Mouse (Mus musculus) midbrain, embryonic 14.5 days (tissue): Measurements from ENCODE around the gene Rpl12. TPM values are rescaled to one million over a fixed set of nuclear protein-coding genes. Genes with fewer than 3 reads are reported as not detected.

ENCODE experiments used
- ATAC-seq: fragments of 200-750 bp; cut with Nextera tagmentation; 2 replicates; pipeline ENCODE4 v1.8.0; 2017; ENCODE audit warnings: moderate number of reproducible peaks, moderate library complexity; ENCODE audit not compliant: low FRiP score, low TSS enrichment
- DNase-seq: peaks from one replicate; pipeline ENCODE4 v3.0.0-alpha.2; 2015
- H3K27ac ChIP-seq: fragments of 300-500 bp; sonication (generic); replicated peaks from 2 replicates; pipeline ENCODE4 v1.5.1; 2014; ENCODE audit warnings: mild to moderate bottlenecking, low read depth, low read length, moderate library complexity
- H3K27me3 ChIP-seq: fragments of 300-500 bp; sonication (generic); 2 replicates; pipeline ENCODE4 v1.6.1; 2014; ENCODE audit warnings: low read length, control low read depth, mixed read lengths; ENCODE audit not compliant: control insufficient read depth, insufficient read depth
- H3K36me3 ChIP-seq: fragments of 300-500 bp; sonication (generic); 2 replicates; pipeline ENCODE4 v1.6.1; 2014; ENCODE audit warnings: low read length, control low read depth; ENCODE audit not compliant: control insufficient read depth, insufficient read depth
- H3K4me1 ChIP-seq: fragments of 300-500 bp; sonication (generic); 2 replicates; pipeline ENCODE4 v1.6.1; 2014; ENCODE audit warnings: mild to moderate bottlenecking, antibody characterized with exemption, low read length, control low read depth; ENCODE audit not compliant: control insufficient read depth, insufficient read depth
- H3K4me2 ChIP-seq: fragments of 300-500 bp; sonication (generic); 2 replicates; pipeline ENCODE4 v1.6.1; 2014; ENCODE audit warnings: mild to moderate bottlenecking, low read length, moderate library complexity
- H3K4me3 ChIP-seq: fragments of 300-500 bp; sonication (generic); replicated peaks from 2 replicates; pipeline ENCODE4 v1.5.1; 2014; ENCODE audit warnings: low read depth, low read length
- H3K9ac ChIP-seq: fragments of 300-500 bp; sonication (generic); replicated peaks from 2 replicates; pipeline ENCODE4 v1.6.1; 2014; ENCODE audit warnings: mild to moderate bottlenecking, low read length, moderate library complexity
- H3K9me3 ChIP-seq: fragments of 300-500 bp; sonication (generic); 2 replicates; pipeline ENCODE4 v1.6.1; 2016; ENCODE audit warnings: low read length, control low read depth, mixed read lengths; ENCODE audit not compliant: control insufficient read depth
- WGBS: fragments of 180-500 bp; shearing (Covaris S2); extraction: QIAGEN DNeasy Blood & Tissue Kit; methylation state at CpG from one replicate; pipeline ENCODE4 v1.1.7; 2014; 5-methylcytosine and 5-hydroxymethylcytosine counted together
- polyA plus RNA-seq: library from polyadenylated mRNA; unstranded; fragments of >200 nt; fragmentation: Nextera tagmentation; extraction: Ambion mirVana; gene quantifications from 2 replicates; pipeline ENCODE4 v1.2.1, GENCODE M21; 2014

The Rpl12 gene
- polyA plus RNA-seq, 1 experiment from 2014 or later: 105 TPM

GRCm38 (mm10) chr2:32981281-32981680, 19.9 kb downstream of the Rpl12 start:
- H3K27ac ChIP-seq: peak overlapping the region; percentile 70
- peaks cover 5% of the 10 kb centered on the region; the same call in 1 of the 2 replicates for H3K36me3 ChIP-seq
- H3K4me3 ChIP-seq: peak overlapping the region; percentile 80
- peak; percentile 41 for DNase-seq
- peak overlapping the region; percentile 76 for H3K4me2 ChIP-seq
- H3K9ac ChIP-seq: peak overlapping the region; percentile 88
- H3K9me3 ChIP-seq: no peaks in the 10 kb centered on the region
- peak; percentile 31; the same call in 1 of the 2 replicates for ATAC-seq
- H3K27me3 ChIP-seq: no peaks in the 10 kb centered on the region
- 1% methylated on average over 23 of the region's 23 CpGs for WGBS
- H3K4me1 ChIP-seq: peaks cover 19% of the 10 kb centered on the region

- ATAC-seq: peak; percentile 97
- under 1% methylated on average over 50 of the region's 50 CpGs for WGBS
- Histone ChIP-seq H3K4me2 (peak within 1 kb of the TSS; percentile 76), H3K9ac (peak within 1 kb of the TSS; percentile 88), H3K27me3 (no peaks in the 10 kb centered on the region), H3K4me1 (peaks cover 19% of the 10 kb centered on the region), H3K9me3 (no peaks in the 10 kb centered on the region), H3K36me3 (peaks cover under 1% of the 10 kb centered on the region; the same call in 1 of the 2 replicates), H3K27ac (peak within 1 kb of the TSS; percentile 70), H3K4me3 (peak within 1 kb of the TSS; percentile 80)
- peak; percentile 94 for DNase-seq
Measured at GRCm38 (mm10) chr2:32981725-32982271, 20.4 kb downstream of the Rpl12 start, which contains the start of gene Slc2a8. Gene Slc2a8 (minus strand): TSS chr2:32982083.

- Histone ChIP-seq H3K4me1 (peaks cover 19% of the 10 kb centered on the region), H3K9me3 (no peaks in the 10 kb centered on the region), H3K4me3 (peak overlapping the region; percentile 80), H3K4me2 (peak overlapping the region; percentile 76), H3K36me3 (no peaks in the 10 kb centered on the region), H3K27me3 (no peaks in the 10 kb centered on the region), H3K9ac (no peak overlapping the region), H3K27ac (no peak overlapping the region)
- no peak for DNase-seq
- ATAC-seq: no peak
- 8% methylated on average over 4 of the region's 4 CpGs for WGBS
Measured at GRCm38 (mm10) chr2:32982700-32983099, 21.3 kb downstream of the Rpl12 start.

- Histone ChIP-seq H3K4me2 (no peak overlapping the region), H3K27ac (no peak overlapping the region), H3K36me3 (no peaks in the 10 kb centered on the region), H3K9ac (no peak overlapping the region), H3K4me3 (no peak overlapping the region), H3K4me1 (peaks cover 19% of the 10 kb centered on the region), H3K9me3 (no peaks in the 10 kb centered on the region), H3K27me3 (no peaks in the 10 kb centered on the region)
- DNase-seq (no peak), ATAC-seq (no peak)
- WGBS: 49% methylated on average over 6 of the region's 6 CpGs
Measured at GRCm38 (mm10) chr2:32983617-32984016, 22.3 kb downstream of the Rpl12 start.

DNA sequence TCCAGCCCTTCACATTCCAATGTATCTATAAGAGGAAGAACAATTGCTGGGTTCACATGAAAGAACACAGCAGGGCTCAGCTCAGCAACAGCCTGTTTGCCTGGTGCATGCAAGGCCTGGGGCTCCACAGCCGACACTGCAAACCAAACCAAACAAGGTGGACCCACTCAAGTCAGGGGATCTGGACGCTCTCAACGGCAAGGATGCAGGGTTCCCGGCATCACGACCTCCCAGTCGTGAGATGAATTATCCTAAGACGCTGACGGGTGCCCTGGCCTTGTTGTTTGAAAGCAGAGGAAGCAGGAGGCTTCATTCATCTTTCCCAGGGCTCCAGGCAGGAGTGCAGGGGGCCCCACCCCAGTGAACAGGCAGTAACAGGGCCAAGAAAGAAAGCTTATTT, 24.5 kb downstream of the Rpl12 start:
- Histone ChIP-seq H3K27ac (no peak overlapping the region), H3K9ac (no peak overlapping the region), H3K27me3 (no peaks in the 10 kb centered on the region), H3K36me3 (no peaks in the 10 kb centered on the region), H3K9me3 (no peaks in the 10 kb centered on the region), H3K4me3 (no peak overlapping the region), H3K4me1 (peaks cover 14% of the 10 kb centered on the region), H3K4me2 (no peak overlapping the region)
- DNase-seq (no peak), ATAC-seq (no peak)
- WGBS: 67% methylated on average over 8 of the region's 8 CpGs

- WGBS: 86% methylated on average over 3 of the region's 3 CpGs
- ATAC-seq: no peak
Measured at GRCm38 (mm10) chr2:32989376-32989775, 28.0 kb downstream of the Rpl12 start.

GRCm38 (mm10) chr2:32990167-32990832, 28.9 kb downstream of the Rpl12 start:
- Histone ChIP-seq H3K9ac (no peak overlapping the region), H3K9me3 (no peaks in the 10 kb centered on the region), H3K4me2 (no peak overlapping the region), H3K27me3 (no peaks in the 10 kb centered on the region), H3K4me1 (no peaks in the 10 kb centered on the region), H3K4me3 (no peak overlapping the region), H3K27ac (no peak overlapping the region), H3K36me3 (0 out of 2 replicates have a peak, but pooled peaks cover 2% of the 10 kb centered on the region)
- ATAC-seq (no peak), DNase-seq (peak; percentile 59)
- WGBS: 48% methylated on average over 13 of the region's 13 CpGs

More at GRCm38 (mm10) chr2:32989376-32989775, 28.0 kb downstream of the Rpl12 start:
- DNase-seq: no peak
- Histone ChIP-seq H3K9me3 (no peaks in the 10 kb centered on the region), H3K4me2 (no peak overlapping the region), H3K9ac (no peak overlapping the region), H3K4me3 (no peak overlapping the region), H3K36me3 (no peaks in the 10 kb centered on the region), H3K4me1 (no peaks in the 10 kb centered on the region), H3K27me3 (no peaks in the 10 kb centered on the region), H3K27ac (no peak overlapping the region)

GRCm38 (mm10) chr2:32992130-32992529, 30.8 kb downstream of the Rpl12 start:
- Histone ChIP-seq H3K36me3 (0 out of 2 replicates have a peak, but pooled peaks cover 3% of the 10 kb centered on the region), H3K9me3 (no peaks in the 10 kb centered on the region), H3K27ac (no peak overlapping the region), H3K27me3 (no peaks in the 10 kb centered on the region), H3K4me2 (no peak overlapping the region), H3K4me1 (no peaks in the 10 kb centered on the region), H3K9ac (no peak overlapping the region), H3K4me3 (no peak overlapping the region)
- whole genome bisulfite sequencing: 78% methylated on average over 6 of the region's 6 CpGs
- ATAC-seq (no peak), DNase-seq (no peak)

- H3K4me2 ChIP-seq: no peak overlapping the region
- ATAC-seq (no peak), DNase-seq (no peak)
- no peaks in the 10 kb centered on the region for H3K27me3 ChIP-seq
- H3K4me1 ChIP-seq: no peaks in the 10 kb centered on the region
- 72% methylated on average over 6 of the region's 6 CpGs for WGBS
- H3K36me3 ChIP-seq: 0 out of 2 replicates have a peak, but pooled peaks cover 5% of the 10 kb centered on the region
- H3K9me3 ChIP-seq: no peaks in the 10 kb centered on the region
- H3K27ac ChIP-seq: no peak overlapping the region
- no peak overlapping the region for H3K9ac ChIP-seq
- no peak overlapping the region for H3K4me3 ChIP-seq
Measured at GRCm38 (mm10) chr2:32997081-32997480, 35.7 kb downstream of the Rpl12 start.
